Mouse (Mus musculus) gastrocnemius, postnatal 25 days (tissue): ENCODE results near the gene Cdc16. TPM values are rescaled to one million over a fixed set of nuclear protein-coding genes. Genes with fewer than 3 reads are reported as not detected.

Experiments
- DNase-seq: peaks from one replicate; pipeline ENCODE4 v3.0.0; 2022
- total RNA-seq, 2 experiments: library from RNA; stranded (reverse); gene quantifications; 1 replicate in 1 of 2; 2 replicates in 1 of 2; pipeline ENCODE4 v1.2.3; 2021

The Cdc16 gene
- total RNA-seq, 2 experiments from 2014 or later, result 26.9 to 31.0 TPM

- DNase-seq, result no peak
Measured at GRCm38 (mm10) chr8:13799566-13799965, 42.1 kb downstream of the Cdc16 start.

- no peak for DNase-seq
Measured at GRCm38 (mm10) chr8:13828598-13829172, 71.2 kb downstream of the Cdc16 start.

Other genes starting within 250 kb of the Cdc16 start
- gene 1700029H14Rik, start 195.2 kb upstream of the Cdc16 start, total RNA-seq, result not detected
- gene Rasa3, start 80.1 kb upstream of the Cdc16 start, total RNA-seq, result 1 to 10 TPM; 8.4 to 9.4 TPM
- not detected for gene Cfap97d2, start 51.8 kb upstream of the Cdc16 start, total RNA-seq
- 1 to 10 TPM; 8.3 to 9.4 TPM for gene Upf3a, start 27.9 kb downstream of the Cdc16 start, total RNA-seq
- gene AF366264, start 80.7 kb downstream of the Cdc16 start, total RNA-seq, result not detected
- 1 to 10 TPM; 5.4 to 6.9 TPM for gene Champ1, start 112.0 kb downstream of the Cdc16 start, total RNA-seq
- 1 to 10 TPM; 5.0 to 6.0 TPM for gene Coprs, start 132.6 kb downstream of the Cdc16 start, total RNA-seq